Mouse (Mus musculus): ENCODE measurements at regions not wholly inside any gene's neighbourhood (a gene's known extent, or its start where the extent isn't known, plus 50 kb on each side); places are given as distances from the start of the nearest gene placed in this dataset.
"Not testable (repeated sequence)": the region's sequence is repeated elsewhere in the genome, so short reads cannot be mapped to it uniquely, and the experiment has no call there.

DNA sequence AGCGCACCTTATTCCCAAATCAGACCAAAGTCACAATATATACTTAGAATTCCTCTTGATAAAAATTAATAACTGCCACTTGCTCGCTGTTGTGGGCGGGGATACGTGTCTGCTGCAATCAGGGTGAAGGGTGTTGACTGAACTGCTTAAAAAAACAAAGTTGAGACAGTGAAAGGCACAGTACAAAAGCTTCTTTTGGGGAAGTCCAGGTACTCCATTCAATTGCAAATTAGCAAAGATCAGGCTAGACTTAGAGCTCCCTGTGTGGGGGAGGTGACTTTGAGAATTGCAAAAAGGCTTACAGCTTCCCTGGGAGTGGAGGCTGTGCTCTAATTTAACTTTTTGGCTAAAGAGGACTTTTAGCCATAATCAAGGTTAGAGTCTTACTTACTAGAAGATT is 114.4 kb downstream of the Scgb2b7 start:
- not testable (repeated sequence) for H3K27me3 ChIP-seq (ENCODE audit: control insufficient read depth, insufficient read depth, low read length, poor library complexity, severe bottlenecking); H3K9ac ChIP-seq (ENCODE audit: low read depth, poor library complexity, severe bottlenecking); H3K4me3 ChIP-seq (ENCODE audit: low read depth, low read length); H3K36me3 ChIP-seq (ENCODE audit: control insufficient read depth, insufficient read depth, low read length, poor library complexity, severe bottlenecking); H3K9me3 ChIP-seq (replicated peaks; ENCODE audit: control insufficient read depth, insufficient read depth, low read length, poor library complexity, severe bottlenecking); H3K4me1 ChIP-seq (ENCODE audit: control insufficient read depth, insufficient read depth, low read length)
- TF ChIP-seq EP300 (IDR thresholded peaks at IDR 0.05; ENCODE audit: insufficient read depth, low read depth, low read length): 0 out of 2 replicates have a peak, but pooled peaks have one; percentile 13
- 0 out of 2 replicates have a peak overlapping the region, but pooled peaks have one; percentile 63 for H3K27ac ChIP-seq (ENCODE audit: insufficient read depth, low read length)
